Comparison of ENCODE assay signal across 8 mouse cellular contexts in the genomic region with DNA sequence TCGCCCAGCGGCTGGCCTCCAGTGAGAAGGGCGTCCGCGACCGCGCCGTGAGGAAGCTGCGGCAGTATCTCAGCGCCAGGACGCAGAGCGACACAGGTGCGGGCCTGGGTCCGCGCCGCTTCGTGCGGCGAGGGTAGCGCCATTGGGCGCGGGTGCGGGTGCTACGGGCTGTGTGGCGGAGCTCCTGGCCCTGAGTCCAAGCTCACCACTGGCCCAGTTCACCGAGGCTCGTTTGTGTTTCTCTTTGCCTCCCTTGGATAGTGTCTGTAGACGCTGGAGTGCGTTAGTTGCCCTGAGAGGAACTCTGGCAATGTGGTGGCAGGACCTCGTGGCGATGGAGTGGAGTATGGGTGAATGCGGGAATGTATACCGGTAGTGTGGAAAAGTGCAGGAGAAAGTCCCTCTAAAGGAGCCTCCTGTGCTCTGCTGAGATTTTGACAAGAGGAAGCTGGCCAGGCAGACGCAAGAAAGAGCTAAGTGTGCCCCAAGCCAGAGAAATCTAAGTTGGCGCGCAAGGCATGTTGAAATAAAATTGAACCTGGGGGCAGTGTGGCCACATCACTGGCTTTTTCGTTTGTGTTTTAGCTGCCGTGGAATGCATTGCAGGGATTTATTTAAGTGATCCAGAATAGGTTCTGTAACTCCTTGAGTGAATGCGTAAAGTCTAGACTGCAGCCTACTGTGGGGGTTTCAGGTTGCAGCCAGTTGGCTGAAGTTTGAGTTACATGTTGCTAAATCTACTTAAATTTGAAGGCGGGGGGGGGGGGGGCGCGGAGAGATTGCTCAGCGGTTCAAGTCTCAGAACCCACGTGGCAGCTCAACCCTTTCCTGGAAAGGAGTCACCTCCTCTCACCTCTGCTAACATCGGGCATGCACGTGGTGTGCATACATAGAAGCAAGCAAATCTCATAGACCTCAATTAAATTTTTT. TPM values are rescaled to one million over a fixed set of nuclear protein-coding genes. Genes with fewer than 3 reads are reported as not detected.
DNase-seq lines count a peak whose midpoint lies in the region; ATAC-seq and TF ChIP-seq lines count a peak whose summit lies in the region.

No protein-coding gene starts in this region.

- peak overlapping the region; percentile 95 for H3K4me2 ChIP-seq in heart, embryonic 15.5 days
- peak overlapping the region; percentile 94 for H3K4me2 ChIP-seq in limb, embryonic 15.5 days
- peak overlapping the region; percentile 85 for H3K4me2 ChIP-seq in stomach, embryonic 14.5 days (replicated peaks; ENCODE audit: low read depth, low read length)

- no peaks in the 10 kb centered on the region for H3K36me3 ChIP-seq in heart, embryonic 15.5 days
- peaks cover 38% of the 10 kb centered on the region for H3K36me3 ChIP-seq in G1E (replicated peaks)
- peaks cover 30% of the 10 kb centered on the region for H3K36me3 ChIP-seq in forebrain, embryonic 10.5 days (replicated peaks)
- 0 out of 2 replicates have a peak, but pooled peaks cover 3% of the 10 kb centered on the region for H3K36me3 ChIP-seq in limb, embryonic 15.5 days
- H3K36me3 ChIP-seq in stomach, embryonic 14.5 days (ENCODE audit: control insufficient read depth, insufficient read depth, low read length) = no peaks in the 10 kb centered on the region

- no peaks in the 10 kb centered on the region for H3K27me3 ChIP-seq in heart, embryonic 15.5 days
- H3K27me3 ChIP-seq in G1E (ENCODE audit: insufficient read depth, low read length) = peaks cover 1% of the 10 kb centered on the region; the same call in 1 of the 2 replicates
- no peaks in the 10 kb centered on the region for H3K27me3 ChIP-seq in forebrain, embryonic 10.5 days (ENCODE audit: poor library complexity, severe bottlenecking)
- no peaks in the 10 kb centered on the region for H3K27me3 ChIP-seq in limb, embryonic 15.5 days
- H3K27me3 ChIP-seq in stomach, embryonic 14.5 days (ENCODE audit: control insufficient read depth, insufficient read depth, low read length) = no peaks in the 10 kb centered on the region

- peak overlapping the region; percentile 81 for H3K9ac ChIP-seq in heart, embryonic 15.5 days
- H3K9ac ChIP-seq in limb, embryonic 15.5 days = peak overlapping the region; percentile 81
- H3K9ac ChIP-seq in stomach, embryonic 14.5 days (replicated peaks; ENCODE audit: low read depth, low read length) = peak overlapping the region; percentile 58

- no peak for TF ChIP-seq CTCF in G1E (IDR thresholded peaks at IDR 0.05; ENCODE audit: low read depth, low read length)

- peak overlapping the region; percentile 76 for H3K27ac ChIP-seq in heart, embryonic 15.5 days
- H3K27ac ChIP-seq in forebrain, embryonic 10.5 days = peak overlapping the region; percentile 93
- H3K27ac ChIP-seq in limb, embryonic 15.5 days = peak overlapping the region; percentile 89
- peak overlapping the region; percentile 81 for H3K27ac ChIP-seq in stomach, embryonic 14.5 days (ENCODE audit: low read length)

- no peak for DNase-seq in heart, adult 11 months
- DNase-seq in G1E (ENCODE audit: low spot score) = peak; percentile 25
- DNase-seq in forebrain, embryonic 10.5 days (ENCODE audit: extremely low spot score, low spot score) = no peak
- no peak for DNase-seq in spleen, postnatal 14 days (ENCODE audit: low spot score in 2 of 2)
- DNase-seq in left cerebral cortex, postnatal 10 days (ENCODE audit: extremely low spot score in 1 of 2, low spot score in 2 of 2) = no peak

- under 1% methylated on average over 46 of the region's 46 CpGs for WGBS in heart, embryonic 15.5 days
- under 1% methylated on average over 46 of the region's 46 CpGs for WGBS in forebrain, embryonic 10.5 days
- under 1% methylated on average over 46 of the region's 46 CpGs for WGBS in limb, embryonic 15.5 days
- WGBS in stomach, embryonic 14.5 days = under 1% methylated on average over 46 of the region's 46 CpGs

- intact Hi-C loops in left cerebral cortex, postnatal 10 days (cut with DNase I) = no loop called here

- H3K4me1 ChIP-seq in heart, embryonic 15.5 days (replicated peaks) = peaks cover 18% of the 10 kb centered on the region
- peaks cover 49% of the 10 kb centered on the region for H3K4me1 ChIP-seq in G1E (ENCODE audit: insufficient read depth, low read depth, low read length)
- H3K4me1 ChIP-seq in forebrain, embryonic 10.5 days = peaks cover 29% of the 10 kb centered on the region
- H3K4me1 ChIP-seq in limb, embryonic 15.5 days = peaks cover 22% of the 10 kb centered on the region
- H3K4me1 ChIP-seq in stomach, embryonic 14.5 days (ENCODE audit: control insufficient read depth, insufficient read depth, low read length) = peaks cover 13% of the 10 kb centered on the region; the same call in 1 of the 2 replicates

- H3K9me3 ChIP-seq in heart, embryonic 15.5 days (replicated peaks) = no peaks in the 10 kb centered on the region
- no peaks in the 10 kb centered on the region for H3K9me3 ChIP-seq in G1E (replicated peaks)
- no peaks in the 10 kb centered on the region for H3K9me3 ChIP-seq in forebrain, embryonic 10.5 days
- H3K9me3 ChIP-seq in limb, embryonic 15.5 days = no peaks in the 10 kb centered on the region
- no peaks in the 10 kb centered on the region for H3K9me3 ChIP-seq in stomach, embryonic 14.5 days (ENCODE audit: control insufficient read depth, low read depth, low read length)

- peak overlapping the region; percentile 84 for H3K4me3 ChIP-seq in heart, embryonic 15.5 days
- peak overlapping the region; percentile 99 for H3K4me3 ChIP-seq in G1E (ENCODE audit: low read depth, low read length)
- H3K4me3 ChIP-seq in forebrain, embryonic 10.5 days = peak overlapping the region; percentile 86
- peak overlapping the region; percentile 94 for H3K4me3 ChIP-seq in limb, embryonic 15.5 days
- H3K4me3 ChIP-seq in stomach, embryonic 14.5 days (ENCODE audit: low read depth, low read length) = peak overlapping the region; percentile 94

- no peak for ATAC-seq in heart, embryonic 15.5 days (replicated peaks; ENCODE audit: insufficient number of reproducible peaks, insufficient read depth, low FRiP score, low read depth)
- ATAC-seq in G1E (ENCODE audit: extremely low read depth, insufficient number of reproducible peaks, low FRiP score, poor library complexity, severe bottlenecking) = no peak
- peak; percentile 25; the same call in 1 of the 2 replicates for ATAC-seq in limb, embryonic 15.5 days (ENCODE audit: insufficient number of reproducible peaks, low FRiP score, low TSS enrichment, low read depth)
- peak; percentile 48 for ATAC-seq in stomach, embryonic 14.5 days (ENCODE audit: insufficient number of reproducible peaks, insufficient read depth, low FRiP score, low read depth)

RNA-seq across cellular contexts. Expression of a gene that starts 0.6 kb away (rescaled TPM):
- polyA plus RNA-seq in heart, embryonic 15.5 days (2015; fragmentation: Nextera tagmentation; extraction: Ambion mirVana) = 0.04 and 0.26 TPM in 2 replicates
- total RNA-seq in G1E (2014; fragmentation: Nextera tagmentation) (not detected in 2 replicates), G1E (2017) (not detected in 2 replicates)
- not detected in 2 replicates for polyA plus RNA-seq in G1E (2012)
- 0.38 and 0.52 TPM in 2 replicates for polyA plus RNA-seq in forebrain, embryonic 10.5 days (2016; fragmentation: Nextera tagmentation; extraction: Ambion mirVana)
- 0.99 and 1.2 TPM in 2 replicates for polyA plus RNA-seq in limb, embryonic 15.5 days (2015; fragmentation: Nextera tagmentation; extraction: Ambion mirVana)
- polyA plus RNA-seq in stomach, embryonic 14.5 days (2014; fragmentation: Nextera tagmentation; extraction: Ambion mirVana) = 0.17 and 0.78 TPM in 2 replicates
- 1 to 10 TPM in 1 of 2 experiments, under 1 TPM in 1; 0.93 to 1.4 TPM for total RNA-seq in left cerebral cortex, postnatal 10 days (2021)

RNA-seq across cellular contexts. Expression of a gene that starts 0.9 kb away (rescaled TPM):
- polyA plus RNA-seq in heart, embryonic 15.5 days (2015; fragmentation: Nextera tagmentation; extraction: Ambion mirVana) = 29.2 and 31.7 TPM in 2 replicates
- total RNA-seq in G1E (2014; fragmentation: Nextera tagmentation) (53.6 and 59.3 TPM in 2 replicates), G1E (2017) (33.1 and 38.5 TPM in 2 replicates)
- polyA plus RNA-seq in G1E (2012) = 156 and 201 TPM in 2 replicates
- 107 and 109 TPM in 2 replicates for polyA plus RNA-seq in forebrain, embryonic 10.5 days (2016; fragmentation: Nextera tagmentation; extraction: Ambion mirVana)
- polyA plus RNA-seq in limb, embryonic 15.5 days (2015; fragmentation: Nextera tagmentation; extraction: Ambion mirVana) = 56.5 and 62.3 TPM in 2 replicates
- 55.1 and 60.8 TPM in 2 replicates for polyA plus RNA-seq in stomach, embryonic 14.5 days (2014; fragmentation: Nextera tagmentation; extraction: Ambion mirVana)
- total RNA-seq in left cerebral cortex, postnatal 10 days (2021) = 10 to 100 TPM; 21.2 to 22.3 TPM

Comparison
In these comparisons a context has a peak if more than half of its experiments do, and no peak if none do; other contexts are left out.
1. ATAC-seq: peak in limb, embryonic 15.5 days (single experiment) and stomach, embryonic 14.5 days (single experiment); none in heart, embryonic 15.5 days (single experiment) and G1E (single experiment).
2. Peak in every context shown above with its lines, with median percentiles within 50 percentile points of each other: H3K27ac ChIP-seq, H3K4me2 ChIP-seq, H3K4me3 ChIP-seq and H3K9ac ChIP-seq.